Comparison of ENCODE assay signal across 13 mouse cellular contexts in the genomic region with DNA sequence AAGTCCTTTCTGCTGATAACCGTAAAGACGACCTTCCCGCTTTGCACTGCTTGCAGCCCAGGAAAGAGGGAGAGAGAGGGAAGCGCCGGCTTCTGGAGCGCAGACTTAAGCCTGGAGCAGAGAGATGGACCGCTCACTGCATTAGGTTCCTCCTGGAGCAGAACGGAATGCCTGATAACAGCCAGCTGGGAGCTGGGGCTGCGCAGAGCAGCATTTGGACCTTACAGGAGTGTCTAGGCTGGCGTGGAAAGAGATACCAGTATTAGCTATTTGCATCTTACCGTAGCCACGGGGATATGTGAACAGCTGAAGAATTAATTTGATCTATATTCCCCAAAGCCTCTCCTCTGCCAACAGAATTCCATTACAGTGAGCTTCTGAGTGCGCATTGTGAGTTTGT. TPM values are rescaled to one million over a fixed set of nuclear protein-coding genes. Genes with fewer than 3 reads are reported as not detected.
DNase-seq lines count a peak whose midpoint lies in the region; ATAC-seq lines count a peak whose summit lies in the region.
"Had no signal": no experiment of that assay in that cellular context is flagged by ENCODE, and none has a peak within 500 bp of the region (broad histone marks: within the 10 kb centered on the region; RNA-seq: fewer than 3 reads in every experiment).

No protein-coding gene starts in this region.

- H3K9me3 ChIP-seq in forebrain, embryonic 15.5 days: no peaks in the 10 kb centered on the region
- H3K9me3 ChIP-seq in forebrain, embryonic 12.5 days: no peaks in the 10 kb centered on the region
- H3K9me3 ChIP-seq in hindbrain, embryonic 12.5 days (replicated peaks): no peaks in the 10 kb centered on the region
- no peaks in the 10 kb centered on the region for H3K9me3 ChIP-seq in hindbrain, embryonic 11.5 days (ENCODE audit: control insufficient read depth, low read length)
- no peaks in the 10 kb centered on the region for H3K9me3 ChIP-seq in midbrain, embryonic 15.5 days
- H3K9me3 ChIP-seq: liver, embryonic 15.5 days had no signal

- no peaks in the 10 kb centered on the region for H3K27me3 ChIP-seq in forebrain, embryonic 15.5 days
- H3K27me3 ChIP-seq in forebrain, embryonic 12.5 days: no peaks in the 10 kb centered on the region
- H3K27me3 ChIP-seq in hindbrain, embryonic 12.5 days: no peaks in the 10 kb centered on the region
- no peaks in the 10 kb centered on the region for H3K27me3 ChIP-seq in hindbrain, embryonic 11.5 days (ENCODE audit: control insufficient read depth, insufficient read depth, low read length)
- H3K27me3 ChIP-seq in midbrain, embryonic 15.5 days (replicated peaks): no peaks in the 10 kb centered on the region
- H3K27me3 ChIP-seq: liver, embryonic 15.5 days had no signal

- H3K9ac ChIP-seq in forebrain, embryonic 15.5 days (replicated peaks): no peak overlapping the region
- H3K9ac ChIP-seq in forebrain, embryonic 12.5 days: no peak overlapping the region
- no peak overlapping the region for H3K9ac ChIP-seq in hindbrain, embryonic 12.5 days
- H3K9ac ChIP-seq in hindbrain, embryonic 11.5 days (ENCODE audit: low read depth, low read length): no peak overlapping the region
- no peak overlapping the region; the same call in 1 of the 2 replicates for H3K9ac ChIP-seq in midbrain, embryonic 15.5 days
- H3K9ac ChIP-seq: liver, embryonic 15.5 days had no signal

- no peak overlapping the region for H3K4me3 ChIP-seq in forebrain, embryonic 15.5 days
- no peak overlapping the region for H3K4me3 ChIP-seq in forebrain, embryonic 12.5 days (replicated peaks)
- H3K4me3 ChIP-seq in hindbrain, embryonic 12.5 days: no peak overlapping the region
- H3K4me3 ChIP-seq in hindbrain, embryonic 11.5 days (ENCODE audit: low read depth, low read length): no peak overlapping the region
- no peak overlapping the region for H3K4me3 ChIP-seq in midbrain, embryonic 15.5 days
- H3K4me3 ChIP-seq: liver, embryonic 15.5 days had no signal

- H3K4me2 ChIP-seq in forebrain, embryonic 15.5 days (replicated peaks): no peak overlapping the region
- no peak overlapping the region for H3K4me2 ChIP-seq in forebrain, embryonic 12.5 days
- no peak overlapping the region for H3K4me2 ChIP-seq in hindbrain, embryonic 12.5 days (replicated peaks)
- H3K4me2 ChIP-seq in hindbrain, embryonic 11.5 days (replicated peaks; ENCODE audit: low read depth, low read length): no peak overlapping the region
- no peak overlapping the region for H3K4me2 ChIP-seq in midbrain, embryonic 15.5 days
- H3K4me2 ChIP-seq: liver, embryonic 15.5 days had no signal

- DNase-seq in hindbrain, embryonic 11.5 days (ENCODE audit: low spot score): no peak
- DNase-seq in ZHBTc4 (ENCODE audit: low read depth, low spot score): peak; percentile 9
- no peak for DNase-seq in kidney, postnatal 4 days
- no peak for DNase-seq in frontal cortex, postnatal 10 days (ENCODE audit: low spot score in 2 of 2)
- DNase-seq: cerebellum, postnatal 25 days; kidney, postnatal 25 days; thymus, postnatal 25 days had no signal

- H3K27ac ChIP-seq in forebrain, embryonic 15.5 days (replicated peaks): no peak overlapping the region
- no peak overlapping the region for H3K27ac ChIP-seq in forebrain, embryonic 12.5 days
- H3K27ac ChIP-seq in hindbrain, embryonic 12.5 days: no peak overlapping the region
- H3K27ac ChIP-seq in hindbrain, embryonic 11.5 days (ENCODE audit: low read depth, low read length): no peak overlapping the region
- peak overlapping the region; percentile 38; the same call in 1 of the 2 replicates for H3K27ac ChIP-seq in midbrain, embryonic 15.5 days
- H3K27ac ChIP-seq: liver, embryonic 15.5 days had no signal

- H3K4me1 ChIP-seq in forebrain, embryonic 15.5 days: peaks cover 10% of the 10 kb centered on the region; the same call in 1 of the 2 replicates
- H3K4me1 ChIP-seq in forebrain, embryonic 12.5 days: no peaks in the 10 kb centered on the region
- H3K4me1 ChIP-seq in hindbrain, embryonic 12.5 days: no peaks in the 10 kb centered on the region
- no peaks in the 10 kb centered on the region for H3K4me1 ChIP-seq in hindbrain, embryonic 11.5 days (replicated peaks; ENCODE audit: control insufficient read depth, insufficient read depth, low read length)
- H3K4me1 ChIP-seq in midbrain, embryonic 15.5 days: peaks cover 15% of the 10 kb centered on the region; the same call in 1 of the 2 replicates

- 0 out of 2 replicates have a peak, but pooled peaks have one; percentile 33 for ATAC-seq in forebrain, embryonic 15.5 days (replicated peaks)
- ATAC-seq in forebrain, embryonic 12.5 days (ENCODE audit: low FRiP score): no peak
- ATAC-seq in hindbrain, embryonic 12.5 days (ENCODE audit: low FRiP score): peak; percentile 65
- no peak for ATAC-seq in hindbrain, embryonic 11.5 days (ENCODE audit: low FRiP score)
- ATAC-seq in midbrain, embryonic 15.5 days (replicated peaks): peak; percentile 72
- ATAC-seq: inflammation-experienced regulatory T-cells, adult 6 months had no signal

- H3K36me3 ChIP-seq in forebrain, embryonic 15.5 days: no peaks in the 10 kb centered on the region
- H3K36me3 ChIP-seq in forebrain, embryonic 12.5 days (replicated peaks): no peaks in the 10 kb centered on the region
- no peaks in the 10 kb centered on the region for H3K36me3 ChIP-seq in hindbrain, embryonic 12.5 days
- H3K36me3 ChIP-seq in hindbrain, embryonic 11.5 days (ENCODE audit: control insufficient read depth, insufficient read depth, low read length): no peaks in the 10 kb centered on the region
- H3K36me3 ChIP-seq in midbrain, embryonic 15.5 days (replicated peaks): no peaks in the 10 kb centered on the region
- H3K36me3 ChIP-seq: liver, embryonic 15.5 days had no signal

- WGBS in forebrain, embryonic 15.5 days: 79% methylated on average over 13 of the region's 13 CpGs
- 86% methylated on average over 13 of the region's 13 CpGs for WGBS in forebrain, embryonic 12.5 days
- 75% methylated on average over 13 of the region's 13 CpGs for WGBS in hindbrain, embryonic 12.5 days
- 86% methylated on average over 13 of the region's 13 CpGs for WGBS in hindbrain, embryonic 11.5 days
- 52% methylated on average over 13 of the region's 13 CpGs for WGBS in midbrain, embryonic 15.5 days

RNA-seq across cellular contexts. Expression of gene Crim1, which starts 32.7 kb away (rescaled TPM):
- 6.7 and 7.3 TPM in 2 replicates for polyA plus RNA-seq in forebrain, embryonic 15.5 days (2015; fragmentation: Nextera tagmentation; extraction: Ambion mirVana)
- polyA plus RNA-seq in forebrain, embryonic 12.5 days (2016; fragmentation: Nextera tagmentation; extraction: Ambion mirVana): 3.1 and 3.8 TPM in 2 replicates
- polyA plus RNA-seq in hindbrain, embryonic 12.5 days (2016; fragmentation: Nextera tagmentation; extraction: Ambion mirVana): 11.0 and 12.7 TPM in 2 replicates
- 5.8 TPM in 2 replicates for polyA plus RNA-seq in hindbrain, embryonic 11.5 days (2014; fragmentation: Nextera tagmentation; extraction: Ambion mirVana)
- polyA plus RNA-seq in midbrain, embryonic 15.5 days (2015; fragmentation: Nextera tagmentation; extraction: Ambion mirVana): 11.6 and 13.1 TPM in 2 replicates

Comparison
In these comparisons a context has a peak if more than half of its experiments do, and no peak if none do; other contexts are left out.
1. ATAC-seq: peak in forebrain, embryonic 15.5 days (single experiment), hindbrain, embryonic 12.5 days (single experiment) and midbrain, embryonic 15.5 days (single experiment); none in forebrain, embryonic 12.5 days (single experiment) and hindbrain, embryonic 11.5 days (single experiment).